Mouse (Mus musculus): ENCODE results near the gene Trim9. TPM values are rescaled to one million over a fixed set of nuclear protein-coding genes. Genes with fewer than 3 reads are reported as not detected.

Trim9 gene
- total and polyA plus RNA-seq, 2 experiments from 2014 or later: 0.66 to 0.80 TPM

DNA sequence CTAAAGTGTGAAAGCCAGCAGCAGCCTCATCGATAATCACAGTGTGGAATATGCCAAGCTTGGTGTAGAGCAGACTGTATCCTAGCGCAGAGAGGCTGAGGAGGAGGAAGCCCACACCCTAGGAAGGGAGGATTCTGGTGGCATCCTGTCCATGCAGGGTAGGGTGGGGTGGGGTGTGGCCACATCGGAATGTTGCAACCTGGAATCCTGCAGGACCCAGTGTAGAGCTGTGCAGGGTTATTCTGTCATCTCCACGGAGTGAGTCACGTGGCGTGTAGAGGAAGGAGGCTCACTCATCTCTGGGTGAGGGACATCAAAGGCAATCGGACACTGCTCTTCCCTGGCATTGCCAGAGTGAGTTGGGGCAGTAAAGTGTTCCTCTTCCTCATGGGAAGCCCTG is 62.4 kb downstream of the Trim9 start:
- no peak for ATAC-seq (ENCODE audit: insufficient read depth, low read depth)

DNA sequence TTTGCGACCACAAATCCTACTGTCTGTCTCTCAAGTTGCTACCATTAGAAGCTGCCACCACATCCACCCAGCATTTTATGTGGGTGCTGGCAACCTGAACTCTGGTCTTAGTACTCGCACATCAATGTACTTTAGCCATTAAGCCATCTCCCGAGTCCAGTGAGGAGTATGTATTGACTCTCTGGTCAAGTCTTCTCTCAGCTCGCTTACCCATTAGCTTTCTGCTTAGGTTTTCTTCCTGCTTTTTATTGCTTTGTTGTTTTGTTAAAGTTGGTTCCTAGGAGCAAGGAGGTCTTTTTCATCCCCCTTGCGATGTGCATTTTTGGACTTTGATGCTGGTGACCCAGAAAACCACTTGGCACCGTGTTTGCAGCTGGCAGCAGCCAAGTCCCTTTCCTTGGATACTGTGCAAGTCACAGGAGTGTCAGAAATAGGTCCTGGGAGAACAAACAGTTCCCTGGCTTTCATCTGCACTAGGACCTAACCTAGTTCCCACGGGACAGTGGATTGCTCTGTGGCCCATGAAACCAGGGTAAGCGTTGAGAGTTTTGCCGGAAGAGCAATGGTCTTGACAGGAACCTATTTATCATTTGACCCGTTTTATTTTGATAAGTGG is 64.2 kb downstream of the Trim9 start:
- 56% methylated on average over 10 of the region's 10 CpGs for WGBS
- ATAC-seq (ENCODE audit: insufficient read depth, low read depth) (peak; percentile 86), DNase-seq (ENCODE audit: low spot score) (peak; percentile 77)
- Histone ChIP-seq H3K9me3 (replicated peaks; ENCODE audit: control insufficient read depth, low read length) (no peaks in the 10 kb centered on the region), H3K4me3 (ENCODE audit: low read depth, low read length) (no peak overlapping the region), H3K9ac (replicated peaks; ENCODE audit: low read depth, low read length) (no peak overlapping the region), H3K4me2 (ENCODE audit: low read depth, low read length) (no peak overlapping the region), H3K27ac (ENCODE audit: low read depth) (peak overlapping the region; percentile 62), H3K4me1 (ENCODE audit: control insufficient read depth, insufficient read depth) (peaks cover 5% of the 10 kb centered on the region), H3K27me3 (ENCODE audit: control insufficient read depth, insufficient read depth, low read length) (no peaks in the 10 kb centered on the region), H3K36me3 (replicated peaks; ENCODE audit: control insufficient read depth, insufficient read depth, low read length) (no peaks in the 10 kb centered on the region)
- peak; percentile 89 for TF ChIP-seq EP300 (IDR thresholded peaks at IDR 0.05; ENCODE audit: low read depth)
- TF ChIP-seq CTCF (IDR thresholded peaks at IDR 0.05; ENCODE audit: low read depth): no peak

More for the DNA sequence above, 62.4 kb downstream of the Trim9 start:
- no peak overlapping the region for H3K4me3 ChIP-seq (ENCODE audit: low read depth, low read length)
- H3K9me3 ChIP-seq (replicated peaks; ENCODE audit: control insufficient read depth, low read length): no peaks in the 10 kb centered on the region
- 70% methylated on average over 7 of the region's 7 CpGs for WGBS
- no peak for DNase-seq (ENCODE audit: low spot score)
- no peak for TF ChIP-seq EP300 (IDR thresholded peaks at IDR 0.05; ENCODE audit: low read depth)
- no peak for TF ChIP-seq CTCF (IDR thresholded peaks at IDR 0.05; ENCODE audit: low read depth)
- peaks cover 5% of the 10 kb centered on the region for H3K4me1 ChIP-seq (ENCODE audit: control insufficient read depth, insufficient read depth)
- H3K27me3 ChIP-seq (ENCODE audit: control insufficient read depth, insufficient read depth, low read length): no peaks in the 10 kb centered on the region
- H3K9ac ChIP-seq (replicated peaks; ENCODE audit: low read depth, low read length): no peak overlapping the region
- H3K27ac ChIP-seq (ENCODE audit: low read depth): no peak overlapping the region
- H3K4me2 ChIP-seq (ENCODE audit: low read depth, low read length): no peak overlapping the region
- H3K36me3 ChIP-seq (replicated peaks; ENCODE audit: control insufficient read depth, insufficient read depth, low read length): no peaks in the 10 kb centered on the region

DNA sequence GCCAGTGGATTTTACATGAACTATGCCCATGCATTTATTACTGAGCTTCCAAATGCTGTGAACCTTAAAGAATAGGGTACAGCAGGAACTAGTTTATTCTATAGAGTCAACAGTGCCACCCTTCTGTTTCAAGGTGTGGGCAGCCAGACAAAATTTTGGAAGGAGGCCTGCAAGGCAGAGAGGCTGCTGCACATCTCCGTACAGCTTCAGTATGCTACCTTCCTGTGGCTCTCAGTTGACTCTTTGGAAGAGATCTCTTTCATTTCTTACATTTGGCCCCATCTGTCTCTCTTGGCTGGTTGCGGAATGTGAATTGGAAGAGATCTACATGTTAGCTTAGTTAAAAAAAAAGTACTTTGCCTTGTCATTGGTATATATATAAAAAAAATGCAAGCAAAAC is 66.5 kb downstream of the Trim9 start:
- TF ChIP-seq CTCF (IDR thresholded peaks at IDR 0.05; ENCODE audit: low read depth) (no peak), EP300 (IDR thresholded peaks at IDR 0.05; ENCODE audit: low read depth) (no peak)
- no peak overlapping the region for H3K4me2 ChIP-seq (ENCODE audit: low read depth, low read length)
- no peaks in the 10 kb centered on the region for H3K9me3 ChIP-seq (replicated peaks; ENCODE audit: control insufficient read depth, low read length)
- no peak for DNase-seq (ENCODE audit: low spot score)
- H3K4me1 ChIP-seq (ENCODE audit: control insufficient read depth, insufficient read depth): peaks cover 13% of the 10 kb centered on the region
- no peak overlapping the region for H3K27ac ChIP-seq (ENCODE audit: low read depth)
- no peaks in the 10 kb centered on the region for H3K36me3 ChIP-seq (replicated peaks; ENCODE audit: control insufficient read depth, insufficient read depth, low read length)
- H3K27me3 ChIP-seq (ENCODE audit: control insufficient read depth, insufficient read depth, low read length): no peaks in the 10 kb centered on the region
- H3K4me3 ChIP-seq (ENCODE audit: low read depth, low read length): no peak overlapping the region
- 87% methylated on average over 2 of the region's 2 CpGs for WGBS
- ATAC-seq (ENCODE audit: insufficient read depth, low read depth): no peak
- no peak overlapping the region for H3K9ac ChIP-seq (replicated peaks; ENCODE audit: low read depth, low read length)

DNA sequence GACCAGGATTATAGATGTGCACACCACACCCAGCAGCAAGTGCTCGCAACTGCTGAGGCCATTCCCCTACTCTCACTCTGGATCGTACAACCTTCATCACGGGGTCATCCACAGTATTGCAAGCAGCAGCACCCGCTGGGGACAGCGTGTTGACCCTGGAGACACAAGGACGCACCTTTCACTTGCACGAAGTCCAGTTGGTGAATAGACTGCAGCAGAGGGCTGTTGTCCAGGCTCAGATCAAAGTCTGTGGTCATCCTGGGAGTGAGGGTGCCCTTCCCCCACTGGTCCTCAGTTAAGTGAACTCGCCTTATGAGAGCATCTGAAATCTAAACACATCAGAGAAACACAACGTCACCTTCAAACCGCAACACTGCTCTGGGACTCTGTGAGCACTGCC is 67.0 kb downstream of the Trim9 start:
- H3K36me3 ChIP-seq (replicated peaks; ENCODE audit: control insufficient read depth, insufficient read depth, low read length): no peaks in the 10 kb centered on the region
- H3K4me3 ChIP-seq (ENCODE audit: low read depth, low read length): no peak overlapping the region
- H3K9me3 ChIP-seq (replicated peaks; ENCODE audit: control insufficient read depth, low read length): no peaks in the 10 kb centered on the region
- H3K27me3 ChIP-seq (ENCODE audit: control insufficient read depth, insufficient read depth, low read length): no peaks in the 10 kb centered on the region
- H3K4me1 ChIP-seq (ENCODE audit: control insufficient read depth, insufficient read depth): peaks cover 17% of the 10 kb centered on the region
- 81% methylated on average over 10 of the region's 10 CpGs for WGBS
- no peak overlapping the region for H3K27ac ChIP-seq (ENCODE audit: low read depth)
- H3K4me2 ChIP-seq (ENCODE audit: low read depth, low read length): no peak overlapping the region
- no peak for DNase-seq (ENCODE audit: low spot score)
- no peak for TF ChIP-seq CTCF (IDR thresholded peaks at IDR 0.05; ENCODE audit: low read depth)
- TF ChIP-seq EP300 (IDR thresholded peaks at IDR 0.05; ENCODE audit: low read depth): no peak
- H3K9ac ChIP-seq (replicated peaks; ENCODE audit: low read depth, low read length): no peak overlapping the region
- no peak for ATAC-seq (ENCODE audit: insufficient read depth, low read depth)

DNA sequence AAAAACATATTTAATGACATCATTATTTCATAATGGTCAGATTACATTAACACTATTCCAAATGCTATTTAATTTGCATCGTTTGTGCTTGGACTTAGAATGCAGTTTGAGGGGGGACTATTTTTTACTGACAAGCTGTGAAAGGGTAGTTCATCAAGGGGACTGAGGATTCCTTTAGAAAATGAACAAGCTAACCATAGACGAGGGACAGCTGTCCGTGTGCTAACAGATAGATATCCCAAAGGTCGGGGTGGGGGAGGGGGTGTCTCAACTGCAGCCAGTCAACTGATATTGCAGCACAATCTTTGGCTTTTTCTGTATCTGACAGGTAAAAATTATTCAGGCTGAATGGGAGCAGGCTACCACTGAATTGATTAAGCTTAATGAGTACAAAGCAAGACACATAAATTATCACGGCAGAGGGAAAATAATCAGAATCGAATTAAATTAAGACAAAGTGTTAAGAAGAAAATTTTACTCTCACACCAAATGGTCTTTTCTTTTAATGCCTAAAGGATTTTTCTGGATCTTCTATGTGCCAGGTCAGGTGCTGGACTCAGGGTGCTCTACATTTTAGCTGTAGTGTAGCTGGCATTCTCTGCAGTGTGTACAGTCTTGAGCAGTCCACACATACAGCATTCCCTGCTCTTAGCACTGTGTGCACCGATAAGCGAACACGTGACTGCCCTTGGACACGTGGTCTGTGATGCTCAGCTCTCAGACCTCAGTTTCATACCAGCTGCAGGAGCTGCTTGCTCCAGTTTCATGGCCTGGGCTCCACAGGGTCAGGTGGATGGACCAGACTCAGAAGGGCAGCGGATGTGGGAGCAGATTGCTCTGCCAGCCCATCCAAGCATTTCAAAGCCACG is 70.1 kb downstream of the Trim9 start:
- ATAC-seq (ENCODE audit: insufficient read depth, low read depth): peak; percentile 36; the same call in 1 of the 2 replicates
- H3K9me3 ChIP-seq (replicated peaks; ENCODE audit: control insufficient read depth, low read length): no peaks in the 10 kb centered on the region
- no peak overlapping the region for H3K27ac ChIP-seq (ENCODE audit: low read depth)
- H3K4me3 ChIP-seq (ENCODE audit: low read depth, low read length): no peak overlapping the region
- TF ChIP-seq EP300 (IDR thresholded peaks at IDR 0.05; ENCODE audit: low read depth): no peak
- TF ChIP-seq CTCF (IDR thresholded peaks at IDR 0.05; ENCODE audit: low read depth): no peak
- H3K36me3 ChIP-seq (replicated peaks; ENCODE audit: control insufficient read depth, insufficient read depth, low read length): no peaks in the 10 kb centered on the region
- no peak overlapping the region for H3K4me2 ChIP-seq (ENCODE audit: low read depth, low read length)
- H3K9ac ChIP-seq (replicated peaks; ENCODE audit: low read depth, low read length): no peak overlapping the region
- no peak for DNase-seq (ENCODE audit: low spot score)
- 0 out of 2 replicates have a peak, but pooled peaks cover 12% of the 10 kb centered on the region for H3K4me1 ChIP-seq (ENCODE audit: control insufficient read depth, insufficient read depth)
- no peaks in the 10 kb centered on the region for H3K27me3 ChIP-seq (ENCODE audit: control insufficient read depth, insufficient read depth, low read length)
- WGBS: 64% methylated on average over 12 of the region's 12 CpGs
